Mouse (Mus musculus) midbrain, embryonic 13.5 days (tissue): Measurements from ENCODE around the gene Rabepk. TPM values are rescaled to one million over a fixed set of nuclear protein-coding genes. Genes with fewer than 3 reads are reported as not detected.

Experiments used
- ATAC-seq: fragments of 200-750 bp; cut with Nextera tagmentation; 2 replicates; pipeline ENCODE4 v1.8.0; 2017; ENCODE audit warnings: mild to moderate bottlenecking, moderate TSS enrichment, moderate library complexity
- H3K27ac ChIP-seq: fragments of 300-500 bp; sonication (generic); 2 replicates; pipeline ENCODE4 v1.5.1; 2015; ENCODE audit warnings: inconsistent platforms, mild to moderate bottlenecking, moderate library complexity
- H3K27me3 ChIP-seq: fragments of 300-500 bp; sonication (generic); 2 replicates; pipeline ENCODE4 v1.6.1; 2015; ENCODE audit warnings: mild to moderate bottlenecking, inconsistent platforms
- H3K36me3 ChIP-seq: fragments of 300-500 bp; sonication (generic); 2 replicates; pipeline ENCODE4 v1.6.1; 2015; ENCODE audit warnings: mild to moderate bottlenecking, inconsistent platforms
- H3K4me1 ChIP-seq: fragments of 300-500 bp; sonication (generic); replicated peaks from 2 replicates; pipeline ENCODE4 v1.6.1; 2015; ENCODE audit warnings: inconsistent platforms
- H3K4me2 ChIP-seq: fragments of 300-500 bp; sonication (generic); replicated peaks from 2 replicates; pipeline ENCODE4 v1.6.1; 2015; ENCODE audit warnings: moderate library complexity, mild to moderate bottlenecking, inconsistent platforms
- H3K4me3 ChIP-seq: fragments of 300-500 bp; sonication (generic); replicated peaks from 2 replicates; pipeline ENCODE4 v1.5.1; 2015; ENCODE audit warnings: mild to moderate bottlenecking, inconsistent platforms
- H3K9ac ChIP-seq: fragments of 300-500 bp; sonication (generic); replicated peaks from 2 replicates; pipeline ENCODE4 v1.6.1; 2015; ENCODE audit warnings: mild to moderate bottlenecking, inconsistent platforms
- H3K9me3 ChIP-seq: fragments of 300-500 bp; sonication (generic); 2 replicates; pipeline ENCODE4 v1.6.1; 2016; ENCODE audit warnings: mild to moderate bottlenecking, inconsistent platforms
- WGBS: fragments of 180-500 bp; shearing (Covaris S2); methylation state at CpG from one replicate; pipeline ENCODE4 v1.1.7; 2015; 5-methylcytosine and 5-hydroxymethylcytosine counted together
- polyA plus RNA-seq: library from polyadenylated mRNA; unstranded; fragments of >200 nt; fragmentation: Nextera tagmentation; extraction: Ambion mirVana; gene quantifications from 2 replicates; pipeline ENCODE4 v1.2.1, GENCODE M21; 2015

Rabepk gene
- polyA plus RNA-seq, 1 experiment from 2014 or later: 22.7 TPM

DNA sequence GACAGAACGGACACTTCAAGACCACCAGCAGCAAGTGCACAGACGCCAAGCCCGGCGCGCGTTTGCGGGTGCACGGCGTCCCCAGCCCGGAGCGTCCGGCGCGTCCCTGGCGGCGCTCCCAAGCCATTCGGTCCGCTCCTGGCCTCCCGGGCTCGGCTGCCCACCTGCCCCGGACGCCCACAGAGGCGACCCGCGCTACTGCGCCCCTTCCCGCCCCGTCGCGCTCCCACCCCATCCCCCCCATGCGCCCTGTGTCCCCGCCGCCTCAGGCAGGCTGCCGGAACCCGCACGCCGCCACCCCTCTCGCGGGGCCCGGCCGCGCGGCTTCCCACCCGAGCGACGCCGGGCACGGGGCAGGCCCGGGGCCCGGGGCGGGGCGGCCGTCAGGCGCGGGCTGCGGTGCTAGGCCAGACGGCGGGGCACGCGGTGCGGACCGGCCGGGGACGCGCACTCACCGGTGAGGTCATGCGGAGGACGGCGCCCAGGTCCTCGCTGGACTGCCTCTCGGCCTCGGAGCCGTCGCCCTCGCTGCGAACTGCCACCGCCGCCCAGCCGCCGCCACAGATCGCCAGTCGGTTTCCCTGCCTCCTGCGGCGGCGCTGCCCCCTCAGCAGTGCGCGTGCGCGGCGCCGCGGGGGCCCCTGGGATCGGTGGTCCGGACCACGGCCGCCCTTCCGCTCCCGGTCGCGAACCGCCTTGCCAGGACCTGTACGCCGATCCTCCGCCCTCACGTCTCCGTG lies 45.7 kb downstream of the Rabepk start:
- peak overlapping the region; percentile 95 for H3K4me3 ChIP-seq
- H3K4me1 ChIP-seq: peaks cover 29% of the 10 kb centered on the region
- H3K27me3 ChIP-seq: no peaks in the 10 kb centered on the region
- no peaks in the 10 kb centered on the region for H3K36me3 ChIP-seq
- peak overlapping the region; percentile 98 for H3K27ac ChIP-seq
- ATAC-seq: peak; percentile 96
- no peaks in the 10 kb centered on the region for H3K9me3 ChIP-seq
- peak overlapping the region; percentile 64 for H3K4me2 ChIP-seq
- under 1% methylated on average over 90 of the region's 106 CpGs for WGBS
- peak overlapping the region; percentile 97 for H3K9ac ChIP-seq

DNA sequence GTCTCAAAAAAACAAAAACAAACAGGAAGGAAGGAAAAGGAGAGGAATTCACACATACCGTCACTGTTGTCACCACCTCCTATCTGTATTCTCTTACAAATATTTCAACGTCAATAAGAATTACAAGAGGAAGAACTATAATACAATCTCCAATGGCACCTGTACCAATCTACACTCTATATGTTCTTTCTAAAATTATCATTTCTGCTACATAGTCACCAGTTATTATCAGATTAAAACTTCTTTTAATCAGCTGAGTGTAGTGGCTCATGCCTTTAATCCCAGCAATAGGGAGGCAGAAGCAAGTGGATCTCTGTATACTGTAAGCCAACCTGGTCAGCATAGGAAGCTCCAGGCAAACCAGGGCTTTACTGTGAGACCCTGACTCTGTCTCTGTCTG lies 49.5 kb downstream of the Rabepk start:
- Histone ChIP-seq H3K36me3 (0 out of 2 replicates have a peak, but pooled peaks cover 2% of the 10 kb centered on the region), H3K9ac (no peak overlapping the region), H3K27ac (no peak overlapping the region), H3K27me3 (no peaks in the 10 kb centered on the region), H3K4me1 (peaks cover 29% of the 10 kb centered on the region), H3K4me2 (no peak overlapping the region), H3K9me3 (no peaks in the 10 kb centered on the region), H3K4me3 (no peak overlapping the region)
- 92% methylated on average over 2 of the region's 2 CpGs for WGBS
- no peak for ATAC-seq

DNA sequence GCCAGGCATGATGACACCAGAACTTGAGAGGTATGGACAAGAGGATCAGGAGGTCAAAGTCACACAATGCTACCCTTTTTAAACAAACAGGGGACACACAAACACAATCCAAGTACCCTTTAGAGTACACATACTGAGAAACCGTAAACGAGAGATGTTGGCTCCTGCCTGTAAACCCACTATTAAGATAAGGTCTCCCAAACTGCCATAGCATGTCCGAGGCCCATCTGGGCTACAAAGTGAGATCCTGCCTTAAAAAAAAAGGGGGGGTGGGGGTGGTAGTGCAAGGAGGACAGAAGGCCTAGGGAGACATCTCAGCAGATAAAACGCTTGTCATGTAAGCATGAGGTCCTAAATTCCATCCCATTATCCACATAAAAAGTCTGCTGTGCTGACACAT lies 51.2 kb downstream of the Rabepk start:
- Histone ChIP-seq H3K36me3 (peaks cover 11% of the 10 kb centered on the region), H3K4me1 (peaks cover 24% of the 10 kb centered on the region), H3K27me3 (no peaks in the 10 kb centered on the region), H3K4me2 (no peak overlapping the region), H3K4me3 (no peak overlapping the region), H3K27ac (no peak overlapping the region), H3K9me3 (no peaks in the 10 kb centered on the region), H3K9ac (no peak overlapping the region)
- ATAC-seq: no peak
- WGBS: 96% methylated on average over 4 of the region's 4 CpGs

DNA sequence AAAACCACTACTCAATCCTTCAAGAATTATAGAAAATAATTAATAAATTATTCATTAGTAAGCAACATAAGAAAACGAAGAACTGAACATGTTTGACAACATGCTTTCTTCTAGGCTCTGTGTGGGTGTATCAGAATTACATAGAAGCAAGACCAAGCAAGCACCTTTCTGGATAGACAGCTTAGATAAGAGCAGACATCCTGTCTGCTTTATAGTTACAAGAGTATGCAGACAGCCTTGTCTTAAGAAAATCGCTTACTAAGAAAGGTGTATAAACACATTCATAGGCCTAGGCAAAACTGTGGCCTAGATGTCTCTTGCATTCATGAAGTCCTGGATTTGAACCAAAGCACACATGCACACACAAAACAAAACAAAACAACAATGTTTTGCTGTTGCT lies 54.0 kb downstream of the Rabepk start:
- Histone ChIP-seq H3K36me3 (peaks cover 20% of the 10 kb centered on the region), H3K9ac (no peak overlapping the region), H3K4me3 (no peak overlapping the region), H3K9me3 (no peaks in the 10 kb centered on the region), H3K27me3 (no peaks in the 10 kb centered on the region), H3K4me1 (no peaks in the 10 kb centered on the region), H3K4me2 (no peak overlapping the region), H3K27ac (no peak overlapping the region)
- no peak for ATAC-seq
- 98% methylated on average over 2 of the region's 2 CpGs for WGBS

DNA sequence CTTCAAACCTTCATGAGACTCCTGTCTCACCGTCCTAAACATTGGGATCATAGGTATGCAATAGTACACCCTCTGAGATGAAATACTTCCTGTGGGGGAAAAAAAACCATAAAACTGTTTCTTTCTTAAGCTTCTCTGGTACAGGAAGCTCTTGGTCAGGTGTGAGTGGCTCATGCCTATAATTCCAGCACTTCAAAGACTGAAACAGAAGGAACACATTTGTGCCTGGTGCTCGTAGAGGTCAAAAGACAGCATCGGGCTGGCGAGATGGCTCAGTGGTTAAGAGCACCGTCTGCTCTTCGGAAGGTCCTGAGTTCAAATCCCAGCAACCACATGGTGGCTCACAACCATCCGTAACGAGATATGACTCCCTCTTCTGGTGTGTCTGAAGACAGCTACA lies 55.2 kb downstream of the Rabepk start:
- Histone ChIP-seq H3K4me3 (no peak overlapping the region), H3K9me3 (no peaks in the 10 kb centered on the region), H3K36me3 (peaks cover 20% of the 10 kb centered on the region), H3K4me1 (no peaks in the 10 kb centered on the region), H3K9ac (no peak overlapping the region), H3K4me2 (no peak overlapping the region), H3K27ac (no peak overlapping the region), H3K27me3 (no peaks in the 10 kb centered on the region)
- WGBS: 97% methylated on average over 8 of the region's 8 CpGs
- ATAC-seq: no peak

DNA sequence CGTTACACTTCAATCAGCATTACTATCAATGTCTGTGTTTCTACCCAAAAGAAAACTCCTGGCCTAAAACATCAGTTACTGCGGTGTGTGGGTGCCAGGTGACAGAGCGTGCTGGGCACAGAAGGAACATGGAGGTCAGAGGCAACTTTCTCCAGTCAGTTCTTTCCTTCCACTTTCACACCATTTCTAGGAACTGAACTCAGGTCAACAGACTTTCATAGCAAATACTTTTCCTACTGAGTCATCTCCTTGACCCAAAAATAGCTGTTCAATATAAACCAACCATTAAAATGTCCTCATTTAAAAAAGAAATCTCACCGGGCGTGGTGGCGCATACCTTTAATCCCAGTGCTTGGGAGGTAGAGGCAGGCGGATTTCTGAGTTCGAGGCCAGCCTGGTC lies 57.0 kb downstream of the Rabepk start:
- Histone ChIP-seq H3K27ac (no peak overlapping the region), H3K36me3 (peaks cover 20% of the 10 kb centered on the region), H3K9me3 (no peaks in the 10 kb centered on the region), H3K27me3 (no peaks in the 10 kb centered on the region), H3K4me1 (no peaks in the 10 kb centered on the region), H3K4me2 (no peak overlapping the region), H3K4me3 (no peak overlapping the region), H3K9ac (no peak overlapping the region)
- ATAC-seq: no peak
- WGBS: 96% methylated on average over 8 of the region's 8 CpGs

DNA sequence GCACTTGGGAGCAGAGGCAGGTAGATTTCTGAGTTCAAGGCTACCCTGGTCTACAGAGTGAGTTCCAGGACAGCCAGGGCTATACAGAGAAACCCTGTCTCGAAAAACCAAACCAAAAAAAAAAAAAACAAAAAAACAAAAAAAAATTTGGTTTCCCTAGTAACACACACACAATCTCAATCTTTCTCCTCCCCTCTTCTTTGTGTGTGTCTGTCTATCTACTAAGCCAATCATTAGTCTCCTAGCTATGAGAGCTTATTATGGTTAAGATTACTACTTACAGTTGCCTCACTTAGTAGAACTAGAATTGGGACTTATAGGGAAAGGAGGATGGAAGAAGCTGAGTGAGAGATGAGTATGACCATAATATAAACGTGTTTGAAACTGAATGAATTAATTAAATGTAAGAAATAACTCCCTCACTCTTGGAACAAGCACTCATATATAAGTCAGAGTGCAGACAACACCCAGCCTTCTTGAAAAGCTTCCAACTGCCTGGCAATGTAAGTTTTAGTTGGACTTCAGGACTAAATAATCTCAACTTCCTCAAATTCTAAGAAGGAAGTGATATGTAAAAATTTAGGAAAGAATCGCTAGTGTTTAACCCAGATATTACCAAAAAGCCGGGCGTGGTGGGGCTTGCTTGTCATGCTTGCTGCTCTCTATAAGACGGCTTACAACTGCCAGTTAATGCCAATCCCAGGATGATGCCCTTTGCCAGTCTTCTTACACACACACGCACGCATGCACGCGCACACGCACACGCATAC lies 58.1 kb downstream of the Rabepk start:
- no peaks in the 10 kb centered on the region for H3K9me3 ChIP-seq
- no peak overlapping the region for H3K4me2 ChIP-seq
- 95% methylated on average over 12 of the region's 12 CpGs for WGBS
- H3K36me3 ChIP-seq: peaks cover 20% of the 10 kb centered on the region
- H3K4me1 ChIP-seq: no peaks in the 10 kb centered on the region
- H3K27me3 ChIP-seq: no peaks in the 10 kb centered on the region
- ATAC-seq: no peak
- H3K4me3 ChIP-seq: no peak overlapping the region
- no peak overlapping the region for H3K27ac ChIP-seq
- no peak overlapping the region for H3K9ac ChIP-seq

DNA sequence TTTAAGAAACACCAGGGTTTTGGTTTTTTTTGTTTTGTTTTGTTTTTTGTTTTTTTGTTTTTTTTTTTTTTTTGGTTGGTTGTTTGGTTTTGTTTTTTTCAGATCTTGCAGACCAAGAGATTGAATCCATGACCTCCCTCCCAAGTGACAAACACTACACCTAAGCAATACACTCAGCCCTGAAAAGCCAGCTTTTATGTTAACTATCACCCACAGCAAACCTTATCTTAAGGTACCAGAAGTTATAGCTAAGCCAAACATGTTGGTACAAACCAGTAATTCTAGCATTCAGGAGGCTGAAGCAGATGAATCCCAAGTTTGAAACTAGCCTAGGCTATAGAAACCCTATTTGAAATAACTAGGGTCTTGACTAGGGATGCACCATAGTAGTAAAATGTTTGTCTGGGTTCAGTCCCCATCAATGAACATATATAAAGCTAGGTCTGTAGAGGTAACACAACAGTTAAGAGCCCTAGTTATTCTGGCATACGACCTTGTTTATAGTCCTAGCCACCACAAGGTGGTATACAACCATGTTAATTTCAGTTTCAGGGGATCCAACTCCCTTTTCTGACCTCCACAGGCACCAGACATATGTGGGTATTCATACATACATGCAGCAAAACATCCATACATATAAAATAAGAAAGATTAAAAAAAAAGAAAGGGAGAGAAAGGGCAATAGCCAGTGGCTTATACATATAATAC lies 59.9 kb downstream of the Rabepk start:
- Histone ChIP-seq H3K4me2 (no peak overlapping the region), H3K27me3 (no peaks in the 10 kb centered on the region), H3K4me3 (no peak overlapping the region), H3K4me1 (no peaks in the 10 kb centered on the region), H3K9me3 (no peaks in the 10 kb centered on the region), H3K36me3 (peaks cover 15% of the 10 kb centered on the region), H3K27ac (no peak overlapping the region), H3K9ac (no peak overlapping the region)
- 86% methylated on average over 1 of the region's 1 CpGs for WGBS
- ATAC-seq: no peak

DNA sequence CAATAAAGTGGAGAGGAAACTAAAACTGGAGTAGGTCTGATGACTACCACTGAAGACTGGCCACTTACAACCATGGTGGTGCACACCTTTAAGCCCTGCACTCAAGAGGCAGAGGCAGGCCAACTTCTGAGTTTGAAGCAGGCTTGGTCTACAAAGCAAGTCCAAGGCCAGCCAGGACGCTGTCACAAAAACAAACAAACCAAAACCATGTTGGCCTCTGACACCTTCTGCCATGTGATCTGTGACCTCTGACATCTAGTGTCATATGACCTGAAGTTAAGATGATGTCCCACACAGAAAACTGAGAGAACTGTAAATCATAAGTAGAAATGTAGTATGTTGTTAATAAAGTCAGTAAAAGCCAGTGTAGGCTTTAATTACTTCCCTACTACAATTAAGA lies 61.8 kb downstream of the Rabepk start:
- peaks cover 7% of the 10 kb centered on the region; the same call in 1 of the 2 replicates for H3K36me3 ChIP-seq
- H3K4me2 ChIP-seq: no peak overlapping the region
- no peak for ATAC-seq
- H3K4me1 ChIP-seq: no peaks in the 10 kb centered on the region
- H3K9ac ChIP-seq: no peak overlapping the region
- no peak overlapping the region for H3K4me3 ChIP-seq
- H3K27me3 ChIP-seq: no peaks in the 10 kb centered on the region
- H3K9me3 ChIP-seq: no peaks in the 10 kb centered on the region
- no peak overlapping the region for H3K27ac ChIP-seq
- 77% methylated on average over 1 of the region's 1 CpGs for WGBS

DNA sequence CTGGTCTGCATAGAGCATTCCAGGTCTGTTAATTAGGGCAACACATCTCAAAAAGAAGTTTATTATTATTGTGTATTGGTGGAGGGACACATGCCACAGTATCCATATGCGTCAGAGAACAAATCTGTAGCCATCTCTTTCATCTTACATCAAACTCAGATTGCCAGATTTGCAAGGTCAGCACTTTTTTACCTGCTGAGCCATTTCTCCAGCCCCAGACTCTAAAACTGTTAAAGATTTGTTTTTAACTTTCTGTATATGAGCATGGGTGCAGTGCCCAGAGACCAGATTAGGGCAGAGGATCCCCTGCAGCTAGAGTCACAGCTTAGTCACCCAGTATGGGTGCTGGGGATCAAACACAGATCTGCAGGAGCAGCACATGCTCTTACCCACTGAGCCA lies 63.1 kb downstream of the Rabepk start:
- no peaks in the 10 kb centered on the region; the same call in 1 of the 2 replicates for H3K36me3 ChIP-seq
- H3K4me2 ChIP-seq: no peak overlapping the region
- no peak overlapping the region for H3K9ac ChIP-seq
- no peak overlapping the region for H3K4me3 ChIP-seq
- H3K9me3 ChIP-seq: no peaks in the 10 kb centered on the region
- 86% methylated on average over 1 of the region's 1 CpGs for WGBS
- no peaks in the 10 kb centered on the region for H3K4me1 ChIP-seq
- H3K27ac ChIP-seq: no peak overlapping the region
- H3K27me3 ChIP-seq: no peaks in the 10 kb centered on the region
- ATAC-seq: no peak
